Mouse (Mus musculus) MEL (cell line): Measurements from ENCODE around the gene Mapre1. TPM values are rescaled to one million over a fixed set of nuclear protein-coding genes. Genes with fewer than 3 reads are reported as not detected.
"Not testable (repeated sequence)": the region's sequence is repeated elsewhere in the genome, so short reads cannot be mapped to it uniquely, and the experiment has no call there.

Experiments used
- DNase-seq: peaks from one replicate; pipeline ENCODE4 v3.0.0; 2011; ENCODE audit warnings: low read depth, low spot score
- H3K27ac ChIP-seq: 2 replicates; pipeline ENCODE4 v1.5.1; 2012; ENCODE audit warnings: low read depth, mild to moderate bottlenecking, control low read depth, low read length, moderate library complexity; ENCODE audit not compliant: control insufficient read depth
- H3K27me3 ChIP-seq, 2 experiments: fragments of 150-350 bp in 1 of 2; sonication (generic) in 1 of 2; 2 replicates each; pipeline ENCODE4 v1.6.1; 2012; ENCODE audit warnings: low read length in 2 of 2, mild to moderate bottlenecking in 2 of 2, improper control_type of control experiment in 1 of 2, moderate library complexity in 1 of 2; ENCODE audit not compliant: insufficient read depth in 2 of 2, control insufficient read depth in 1 of 2
- H3K36me3 ChIP-seq, 2 experiments: 2 replicates each; pipeline ENCODE4 v1.6.1; 2012 to 2014; ENCODE audit warnings: low read length in 2 of 2, improper control_type of control experiment in 1 of 2, inconsistent platforms in 1 of 2, mild to moderate bottlenecking in 1 of 2; ENCODE audit not compliant: insufficient read depth in 2 of 2, control insufficient read depth in 1 of 2
- H3K4me1 ChIP-seq, 2 experiments: fragments of 150-350 bp in 1 of 2; sonication (generic) in 1 of 2; 2 replicates each; pipeline ENCODE4 v1.6.1; 2012; ENCODE audit warnings: low read length in 2 of 2, improper control_type of control experiment in 1 of 2, mild to moderate bottlenecking in 1 of 2; ENCODE audit not compliant: insufficient read depth in 2 of 2, control insufficient read depth in 1 of 2
- H3K4me3 ChIP-seq, 2 experiments: fragments of 150-350 bp in 1 of 2; sonication (generic) in 1 of 2; 2 replicates each; pipeline ENCODE4 v1.5.1; 2012; ENCODE audit warnings: low read depth in 2 of 2, low read length in 2 of 2, mild to moderate bottlenecking in 2 of 2, moderate library complexity in 2 of 2, control low read depth in 1 of 2, improper control_type of control experiment in 1 of 2; ENCODE audit not compliant: control insufficient read depth in 1 of 2, insufficient read depth in 1 of 2
- H3K79me2 ChIP-seq: 2 replicates; pipeline ENCODE4 v1.6.1; 2012; ENCODE audit warnings: mild to moderate bottlenecking, low read length, moderate library complexity; ENCODE audit not compliant: control insufficient read depth, poor library complexity, insufficient read depth
- H3K9ac ChIP-seq: 2 replicates; pipeline ENCODE4 v1.6.1; 2012; ENCODE audit warnings: low read depth, mild to moderate bottlenecking, control low read depth, low read length, moderate library complexity; ENCODE audit not compliant: control insufficient read depth, poor library complexity, severe bottlenecking
- H3K9me3 ChIP-seq: fragments of 150-350 bp; sonication (generic); replicated peaks from 2 replicates; pipeline ENCODE4 v1.6.1; 2012; ENCODE audit warnings: mild to moderate bottlenecking, low read length, improper control_type of control experiment, moderate library complexity; ENCODE audit not compliant: insufficient read depth
- CHD1 ChIP-seq: IDR thresholded peaks from 2 replicates; pipeline ENCODE4 v1.6.1; 2012; ENCODE audit warnings: low read depth, mild to moderate bottlenecking, inconsistent platforms, low read length, improper control_type of control experiment
- CHD2 ChIP-seq: IDR thresholded peaks from 2 replicates; pipeline ENCODE4 v1.6.1; 2011; ENCODE audit warnings: low read length, improper control_type of control experiment
- CTCF ChIP-seq, 3 experiments: IDR thresholded peaks in 2 of 3; conservative IDR thresholded peaks in 1 of 3; 2 replicates each; pipeline ENCODE4 v1.5.1; 2011 to 2012; ENCODE audit warnings: low read length in 3 of 3, low read depth in 2 of 3, mild to moderate bottlenecking in 2 of 3, improper control_type of control experiment in 1 of 3, inconsistent platforms in 1 of 3, mixed read lengths in 1 of 3, moderate library complexity in 1 of 3; ENCODE audit not compliant: control insufficient read depth in 1 of 3, insufficient read depth in 1 of 3, poor library complexity in 1 of 3, severe bottlenecking in 1 of 3
- E2F4 ChIP-seq: IDR thresholded peaks from 2 replicates; pipeline ENCODE4 v1.6.1; 2011; ENCODE audit warnings: low read depth, low read length, improper control_type of control experiment, borderline replicate concordance
- EP300 ChIP-seq, 2 experiments: IDR thresholded peaks; 2 replicates each; pipeline ENCODE4 v1.6.1; 2011; ENCODE audit warnings: improper control_type of control experiment in 2 of 2, low read length in 2 of 2, low read depth in 1 of 2, mild to moderate bottlenecking in 1 of 2
- GABPA ChIP-seq: IDR thresholded peaks from 2 replicates; pipeline ENCODE4 v1.6.1; 2012; ENCODE audit warnings: low read depth, mild to moderate bottlenecking, inconsistent platforms, low read length, improper control_type of control experiment, moderate library complexity
- GATA1 ChIP-seq: IDR thresholded peaks from 2 replicates; pipeline ENCODE4 v1.6.1; 2011; ENCODE audit warnings: low read depth, low read length, improper control_type of control experiment
- HCFC1 ChIP-seq: IDR thresholded peaks from 2 replicates; pipeline ENCODE4 v1.6.1; 2012; ENCODE audit warnings: low read depth, mild to moderate bottlenecking, inconsistent platforms, low read length, improper control_type of control experiment, moderate library complexity
- KAT2A ChIP-seq: conservative IDR thresholded peaks from 2 replicates; pipeline ENCODE4 v1.6.1; 2012; ENCODE audit warnings: low read depth, low read length, improper control_type of control experiment, inconsistent platforms
- MAFK ChIP-seq: IDR thresholded peaks from 2 replicates; pipeline ENCODE4 v1.6.1; 2011; ENCODE audit warnings: low read depth, mild to moderate bottlenecking, low read length, improper control_type of control experiment, borderline replicate concordance
- MAX ChIP-seq: IDR thresholded peaks from 2 replicates; pipeline ENCODE4 v1.6.1; 2011; ENCODE audit warnings: low read length, improper control_type of control experiment
- MYB ChIP-seq: IDR thresholded peaks from 2 replicates; pipeline ENCODE4 v1.6.1; 2011; ENCODE audit warnings: mild to moderate bottlenecking, low read depth, low read length, improper control_type of control experiment
- NELFE ChIP-seq: IDR thresholded peaks from 2 replicates; pipeline ENCODE4 v1.6.1; 2011; ENCODE audit warnings: low read depth, low read length, improper control_type of control experiment
- NRF1 ChIP-seq: IDR thresholded peaks from 2 replicates; pipeline ENCODE4 v1.6.1; 2014; ENCODE audit warnings: low read depth, mild to moderate bottlenecking, inconsistent platforms, low read length, improper control_type of control experiment, moderate library complexity; ENCODE audit not compliant: poor library complexity, insufficient read depth, severe bottlenecking
- POLR2AphosphoS5 ChIP-seq: IDR thresholded peaks from 2 replicates; pipeline ENCODE4 v1.6.1; 2012; ENCODE audit warnings: low read depth, borderline replicate concordance, mild to moderate bottlenecking, inconsistent platforms, low read length, moderate library complexity, mixed read lengths
- RAD21 ChIP-seq: IDR thresholded peaks from 2 replicates; pipeline ENCODE4 v1.6.1; 2011; ENCODE audit warnings: mild to moderate bottlenecking, low read depth, low read length, improper control_type of control experiment
- RCOR1 ChIP-seq: IDR thresholded peaks from 2 replicates; pipeline ENCODE4 v1.6.1; 2012; ENCODE audit warnings: low read depth, mild to moderate bottlenecking, inconsistent platforms, low read length, improper control_type of control experiment
- SIN3A ChIP-seq: IDR thresholded peaks from 2 replicates; pipeline ENCODE4 v1.6.1; 2012; ENCODE audit warnings: low read length, improper control_type of control experiment, inconsistent platforms
- SMC3 ChIP-seq: IDR thresholded peaks from 2 replicates; pipeline ENCODE4 v1.6.1; 2011; ENCODE audit warnings: low read depth, low read length, improper control_type of control experiment
- TAL1 ChIP-seq: IDR thresholded peaks from 2 replicates; pipeline ENCODE4 v1.6.1; 2012; ENCODE audit warnings: mild to moderate bottlenecking, inconsistent platforms, low read length, moderate library complexity, mixed read lengths
- TBP ChIP-seq: IDR thresholded peaks from 2 replicates; pipeline ENCODE4 v1.8.0; 2011; ENCODE audit warnings: low read depth, low read length, improper control_type of control experiment
- TCF12 ChIP-seq: IDR thresholded peaks from 2 replicates; pipeline ENCODE4 v1.6.1; 2014; ENCODE audit warnings: low read depth, mild to moderate bottlenecking, inconsistent platforms, low read length, improper control_type of control experiment, moderate library complexity
- ZC3H11A ChIP-seq: IDR thresholded peaks from 2 replicates; pipeline ENCODE4 v1.6.1; 2012; ENCODE audit warnings: low read depth, mild to moderate bottlenecking, inconsistent platforms, low read length, improper control_type of control experiment
- ZKSCAN1 ChIP-seq: IDR thresholded peaks from 2 replicates; pipeline ENCODE4 v1.6.1; 2012; ENCODE audit warnings: low read depth, mild to moderate bottlenecking, inconsistent platforms, low read length, improper control_type of control experiment, moderate library complexity
- ZMIZ1 ChIP-seq: IDR thresholded peaks from 2 replicates; pipeline ENCODE4 v1.6.1; 2012; ENCODE audit warnings: low read depth, mild to moderate bottlenecking, inconsistent platforms, low read length, improper control_type of control experiment, moderate library complexity
- polyA plus RNA-seq, 2 experiments: library from polyadenylated mRNA; stranded (reverse) in 1 of 2; unstranded in 1 of 2; fragments of >175 nt in 1 of 2; fragments of >200 nt in 1 of 2; gene quantifications; 2 replicates each; pipeline versions ENCODE4 v1.2.1 to v1.2.4; 2012; ENCODE audit warnings: low replicate concordance in 2 of 2, low read depth in 1 of 2; ENCODE audit not compliant: insufficient read length in 2 of 2, insufficient read depth in 1 of 2, missing spikeins in 1 of 2
- total RNA-seq: library from RNA; depleted of rRNA; stranded (reverse); fragments of 300-350 nt; gene quantifications from 2 replicates; pipeline ENCODE4 v1.2.3, GENCODE M21; 2012

The Mapre1 gene
- total and polyA plus RNA-seq, 3 experiments: 57.7 to 94.8 TPM; not detected in 1

DNA sequence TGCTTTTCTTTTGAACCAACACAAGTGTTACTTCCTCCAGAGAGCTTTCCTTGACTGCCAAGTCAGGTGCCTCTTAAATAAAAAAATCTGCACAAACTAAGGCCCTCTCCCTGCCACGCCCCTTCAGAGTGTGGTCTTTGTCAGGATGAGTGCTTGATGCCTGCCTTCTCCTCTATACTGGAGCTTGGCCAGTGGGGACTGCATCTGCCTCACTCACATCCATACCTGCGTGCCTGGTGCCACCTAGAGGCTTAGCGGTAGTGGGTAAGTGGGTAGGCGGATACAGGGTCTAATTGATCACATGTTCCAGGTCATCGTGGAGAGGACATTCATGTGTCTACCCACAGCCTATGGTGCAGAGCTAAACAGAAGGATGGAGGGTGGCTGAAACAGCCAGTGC is 54.0 kb downstream of the Mapre1 start (continued):
- TF ChIP-seq ZC3H11A (peak; percentile 73), MYB (no peak), ZKSCAN1 (no peak), MAFK (no peak), SIN3A (no peak), NELFE (no peak)
- TF ChIP-seq, all 39 proteins: peak for 4

DNA sequence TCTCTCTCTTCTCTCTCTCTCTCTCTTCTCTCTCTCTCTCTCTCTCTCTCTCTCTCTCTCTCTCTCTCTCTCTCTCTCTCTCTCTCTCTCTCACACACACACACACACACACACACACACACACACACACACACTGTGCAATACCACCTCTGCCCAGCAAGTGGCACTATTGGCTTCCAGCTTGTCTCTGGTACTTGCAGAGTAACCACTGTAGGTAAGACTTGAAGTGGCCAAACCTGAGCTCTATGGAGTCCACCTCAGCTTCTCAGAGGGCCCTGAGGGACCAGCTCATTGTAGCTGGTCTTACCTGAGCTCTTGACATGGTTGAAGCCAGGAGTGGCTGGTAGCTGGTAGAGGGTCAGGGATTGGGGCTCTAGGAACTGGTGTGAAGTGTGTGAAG is 66.4 kb downstream of the Mapre1 start:
- H3K9ac ChIP-seq, H3K4me1 ChIP-seq, H3K27me3 ChIP-seq, H3K27ac ChIP-seq, H3K9me3 ChIP-seq, H3K4me3 ChIP-seq, H3K36me3 ChIP-seq, H3K79me2 ChIP-seq: not testable (repeated sequence)
- TF ChIP-seq ZC3H11A (0 out of 2 replicates have a peak, but pooled peaks have one; percentile 12), SMC3 (peak; percentile 49), RAD21 (peak; percentile 50), CTCF (IDR thresholded peaks at IDR 0.05 in 2 of 3, conservative IDR thresholded peaks at IDR 0.05 in 1 of 3; ENCODE audit: control insufficient read depth in 1 of 3, insufficient read depth in 1 of 3, low read depth in 2 of 3, low read length in 3 of 3, poor library complexity in 1 of 3, severe bottlenecking in 1 of 3) (peak; percentile 53 to 63 (median 62); a peak in 5 of 6 replicates)
- DNase-seq: peak; percentile 58

GRCm38 (mm10) chr2:153808146-153808545 is 67.1 kb downstream of the Mapre1 start:
- Histone ChIP-seq H3K9ac (no peak overlapping the region), H3K36me3 (no peaks in the 10 kb centered on the region), H3K27me3 (peaks cover 0 to 2% of the 10 kb centered on the region in 2 experiments; a peak in 2 of 4 replicates), H3K79me2 (no peaks in the 10 kb centered on the region), H3K4me1 (no peaks in the 10 kb centered on the region), H3K4me3 (no peak overlapping the region), H3K27ac (no peak overlapping the region), H3K9me3 (no peaks in the 10 kb centered on the region)
- no peak for TF ChIP-seq CHD1
- TF ChIP-seq E2F4: no peak
- TF ChIP-seq GATA1: no peak
- TF ChIP-seq ZMIZ1: no peak
- no peak for TF ChIP-seq GABPA
- TF ChIP-seq HCFC1: no peak
- TF ChIP-seq RCOR1: no peak
- no peak for TF ChIP-seq SMC3
- TF ChIP-seq TAL1: no peak
- no peak for TF ChIP-seq EP300 (IDR thresholded peaks at IDR 0.05; ENCODE audit: low read depth in 1 of 2, low read length in 2 of 2)
- TF ChIP-seq TCF12: no peak
- no peak for TF ChIP-seq NRF1
- TF ChIP-seq TBP: no peak
- TF ChIP-seq MAX: no peak
- TF ChIP-seq CHD2: no peak
- no peak for TF ChIP-seq KAT2A
- TF ChIP-seq POLR2AphosphoS5: no peak
- TF ChIP-seq MAFK: no peak
- DNase-seq: no peak
